Comparison of ENCODE assay signal across 15 mouse cellular contexts in genomic region chr7:16643106-16643505, GRCm38 (mm10). TPM values are rescaled to one million over a fixed set of nuclear protein-coding genes. Genes with fewer than 3 reads are reported as not detected.
"Had no signal": no experiment of that assay in that cellular context is flagged by ENCODE, and none has a peak within 500 bp of the region (broad histone marks: within the 10 kb centered on the region; RNA-seq: fewer than 3 reads in every experiment).

No protein-coding gene starts in this region.

RNA-seq across cellular contexts. Expression of gene Ceacam15, which starts 32.4 kb away (rescaled TPM):
- polyA plus RNA-seq: liver, embryonic 11.5 days; liver, embryonic 14.5 days; liver, embryonic 16.5 days; lung, embryonic 14.5 days; lung, postnatal 0 days; macrophage; midbrain, embryonic 11.5 days; midbrain, embryonic 13.5 days; midbrain, embryonic 15.5 days; midbrain, postnatal 0 days; neural tube, embryonic 12.5 days; neural tube, embryonic 14.5 days; small intestine, adult 2 months; stomach, embryonic 14.5 days; stomach, embryonic 16.5 days had no signal
